Mouse (Mus musculus) embryonic facial prominence, embryonic 15.5 days (tissue): ENCODE measurements around the gene Lysmd2. TPM values are rescaled to one million over a fixed set of nuclear protein-coding genes. Genes with fewer than 3 reads are reported as not detected.
"Not testable (repeated sequence)": the region's sequence is repeated elsewhere in the genome, so short reads cannot be mapped to it uniquely, and the experiment has no call there.

Source experiments
- ATAC-seq: fragments of 200-750 bp; cut with Nextera tagmentation; 2 replicates; pipeline ENCODE4 v1.8.0; 2017; ENCODE audit warnings: low read depth, moderate TSS enrichment; ENCODE audit not compliant: insufficient number of reproducible peaks, low FRiP score, low TSS enrichment
- H3K27ac ChIP-seq: fragments of 300-500 bp; sonication (generic); replicated peaks from 2 replicates; pipeline ENCODE4 v1.5.1; 2015; ENCODE audit warnings: mild to moderate bottlenecking, inconsistent platforms
- H3K27me3 ChIP-seq: fragments of 300-500 bp; sonication (generic); 2 replicates; pipeline ENCODE4 v1.6.1; 2015; ENCODE audit warnings: inconsistent platforms
- H3K36me3 ChIP-seq: fragments of 300-500 bp; sonication (generic); 2 replicates; pipeline ENCODE4 v1.6.1; 2015; ENCODE audit warnings: mild to moderate bottlenecking, inconsistent platforms
- H3K4me1 ChIP-seq: fragments of 300-500 bp; sonication (generic); 2 replicates; pipeline ENCODE4 v1.6.1; 2015; ENCODE audit warnings: inconsistent platforms
- H3K4me2 ChIP-seq: fragments of 300-500 bp; sonication (generic); replicated peaks from 2 replicates; pipeline ENCODE4 v1.6.1; 2015; ENCODE audit warnings: mild to moderate bottlenecking, inconsistent platforms
- H3K4me3 ChIP-seq: fragments of 300-500 bp; sonication (generic); replicated peaks from 2 replicates; pipeline ENCODE4 v1.5.1; 2015; ENCODE audit warnings: mild to moderate bottlenecking, inconsistent platforms
- H3K9ac ChIP-seq: fragments of 300-500 bp; sonication (generic); 2 replicates; pipeline ENCODE4 v1.6.1; 2015; ENCODE audit warnings: inconsistent platforms
- H3K9me3 ChIP-seq: fragments of 300-500 bp; sonication (generic); replicated peaks from 2 replicates; pipeline ENCODE4 v1.6.1; 2016; ENCODE audit warnings: inconsistent platforms
- WGBS: fragments of 180-500 bp; shearing (Covaris S2); methylation state at CpG from one replicate; pipeline ENCODE4 v1.1.7; 2015; 5-methylcytosine and 5-hydroxymethylcytosine counted together
- polyA plus RNA-seq: library from polyadenylated mRNA; unstranded; fragments of >200 nt; fragmentation: Nextera tagmentation; extraction: Ambion mirVana; gene quantifications from 2 replicates; pipeline ENCODE4 v1.2.1, GENCODE M21; 2015

Lysmd2 gene
- polyA plus RNA-seq, 1 experiment from 2014 or later, result 49.2 TPM

- 25% methylated on average over 10 of the region's 10 CpGs for WGBS
- H3K4me2 ChIP-seq, result no peak overlapping the region
These were observed 6.6 kb downstream of the Lysmd2 start for GRCm38 (mm10) chr9:75632111-75632510.

GRCm38 (mm10) chr9:75632902-75633301, 7.4 kb downstream of the Lysmd2 start:
- H3K4me2 ChIP-seq, result no peak overlapping the region
- H3K4me1 ChIP-seq, result peaks cover 14% of the 10 kb centered on the region; the same call in 1 of the 2 replicates
- no peak overlapping the region for H3K4me3 ChIP-seq
- ATAC-seq, result no peak
- no peak overlapping the region for H3K9ac ChIP-seq
- no peaks in the 10 kb centered on the region for H3K9me3 ChIP-seq
- H3K36me3 ChIP-seq, result 0 out of 2 replicates have a peak, but pooled peaks cover 11% of the 10 kb centered on the region
- no peaks in the 10 kb centered on the region for H3K27me3 ChIP-seq
- 42% methylated on average over 1 of the region's 1 CpGs for WGBS
- no peak overlapping the region for H3K27ac ChIP-seq

More at GRCm38 (mm10) chr9:75632111-75632510, 6.6 kb downstream of the Lysmd2 start:
- H3K4me3 ChIP-seq, result no peak overlapping the region
- no peaks in the 10 kb centered on the region for H3K27me3 ChIP-seq
- H3K4me1 ChIP-seq, result peaks cover 14% of the 10 kb centered on the region
- no peak overlapping the region for H3K9ac ChIP-seq
- 0 out of 2 replicates have a peak, but pooled peaks cover 9% of the 10 kb centered on the region for H3K36me3 ChIP-seq
- ATAC-seq, result no peak
- 0 out of 2 replicates have a peak overlapping the region, but pooled peaks have one; percentile 4 for H3K27ac ChIP-seq
- H3K9me3 ChIP-seq, result no peaks in the 10 kb centered on the region

GRCm38 (mm10) chr9:75633603-75634002, 8.1 kb downstream of the Lysmd2 start:
- H3K4me2 ChIP-seq, result no peak overlapping the region
- 0 out of 2 replicates have a peak, but pooled peaks cover 15% of the 10 kb centered on the region for H3K36me3 ChIP-seq
- ATAC-seq, result no peak
- no peak overlapping the region for H3K4me3 ChIP-seq
- H3K9ac ChIP-seq, result no peak overlapping the region
- H3K4me1 ChIP-seq, result peaks cover 14% of the 10 kb centered on the region; the same call in 1 of the 2 replicates
- H3K27ac ChIP-seq, result no peak overlapping the region
- no peaks in the 10 kb centered on the region for H3K9me3 ChIP-seq
- WGBS, result 90% methylated on average over 8 of the region's 8 CpGs
- H3K27me3 ChIP-seq, result no peaks in the 10 kb centered on the region

GRCm38 (mm10) chr9:75634226-75634625, 8.7 kb downstream of the Lysmd2 start:
- 0 out of 2 replicates have a peak, but pooled peaks cover 15% of the 10 kb centered on the region for H3K36me3 ChIP-seq
- H3K9me3 ChIP-seq, result no peaks in the 10 kb centered on the region
- ATAC-seq, result no peak
- WGBS, result 76% methylated on average over 4 of the region's 4 CpGs
- H3K27me3 ChIP-seq, result no peaks in the 10 kb centered on the region
- no peak overlapping the region for H3K9ac ChIP-seq
- H3K4me1 ChIP-seq, result peaks cover 14% of the 10 kb centered on the region; the same call in 1 of the 2 replicates
- no peak overlapping the region for H3K4me2 ChIP-seq
- H3K27ac ChIP-seq, result no peak overlapping the region
- H3K4me3 ChIP-seq, result no peak overlapping the region

GRCm38 (mm10) chr9:75645405-75645804, 19.9 kb downstream of the Lysmd2 start:
- H3K9ac ChIP-seq, result no peak overlapping the region
- WGBS, result 29% methylated on average over 3 of the region's 3 CpGs
- no peak for ATAC-seq

GRCm38 (mm10) chr9:75653981-75654911, 28.7 kb downstream of the Lysmd2 start:
- peaks cover 6% of the 10 kb centered on the region for H3K4me1 ChIP-seq
- H3K9ac ChIP-seq, result no peak overlapping the region
- H3K27ac ChIP-seq, result peak overlapping the region; percentile 23
- WGBS, result 39% methylated on average over 12 of the region's 12 CpGs
- H3K27me3 ChIP-seq, result no peaks in the 10 kb centered on the region
- H3K36me3 ChIP-seq, result no peaks in the 10 kb centered on the region
- H3K4me2 ChIP-seq, result no peak overlapping the region
- no peaks in the 10 kb centered on the region for H3K9me3 ChIP-seq
- H3K4me3 ChIP-seq, result no peak overlapping the region
- ATAC-seq, result peak; percentile 54; the same call in 1 of the 2 replicates

More at GRCm38 (mm10) chr9:75645405-75645804, 19.9 kb downstream of the Lysmd2 start:
- no peak overlapping the region for H3K4me2 ChIP-seq
- no peaks in the 10 kb centered on the region for H3K9me3 ChIP-seq
- H3K27me3 ChIP-seq, result no peaks in the 10 kb centered on the region
- no peaks in the 10 kb centered on the region for H3K36me3 ChIP-seq
- no peak overlapping the region for H3K27ac ChIP-seq
- H3K4me1 ChIP-seq, result no peaks in the 10 kb centered on the region
- H3K4me3 ChIP-seq, result no peak overlapping the region

GRCm38 (mm10) chr9:75656456-75656855, 30.9 kb downstream of the Lysmd2 start:
- not testable (repeated sequence) for H3K27me3 ChIP-seq, H3K4me1 ChIP-seq, H3K36me3 ChIP-seq, H3K4me2 ChIP-seq, H3K4me3 ChIP-seq, H3K9ac ChIP-seq, H3K9me3 ChIP-seq, H3K27ac ChIP-seq, ATAC-seq
- WGBS, result 57% methylated on average over 3 of the region's 3 CpGs

GRCm38 (mm10) chr9:75660917-75661316, 35.4 kb downstream of the Lysmd2 start:
- 86% methylated on average over 8 of the region's 8 CpGs for WGBS
- H3K4me2 ChIP-seq, result no peak overlapping the region

GRCm38 (mm10) chr9:75665364-75665763, 39.8 kb downstream of the Lysmd2 start:
- no peak for ATAC-seq
- Histone ChIP-seq H3K27me3 (no peaks in the 10 kb centered on the region), H3K36me3 (no peaks in the 10 kb centered on the region), H3K9me3 (no peaks in the 10 kb centered on the region), H3K4me3 (no peak overlapping the region), H3K27ac (no peak overlapping the region), H3K4me2 (no peak overlapping the region), H3K4me1 (no peaks in the 10 kb centered on the region), H3K9ac (no peak overlapping the region)
- 78% methylated on average over 6 of the region's 6 CpGs for WGBS

More at GRCm38 (mm10) chr9:75660917-75661316, 35.4 kb downstream of the Lysmd2 start:
- Histone ChIP-seq H3K27me3 (no peaks in the 10 kb centered on the region), H3K9ac (no peak overlapping the region), H3K27ac (no peak overlapping the region), H3K4me1 (no peaks in the 10 kb centered on the region), H3K36me3 (no peaks in the 10 kb centered on the region), H3K4me3 (no peak overlapping the region), H3K9me3 (no peaks in the 10 kb centered on the region)
- ATAC-seq, result no peak

GRCm38 (mm10) chr9:75666612-75667011, 41.1 kb downstream of the Lysmd2 start:
- no peak for ATAC-seq
- Histone ChIP-seq H3K27me3 (no peaks in the 10 kb centered on the region), H3K27ac (peak overlapping the region; percentile 31; the same call in 1 of the 2 replicates), H3K9me3 (no peaks in the 10 kb centered on the region), H3K4me2 (no peak overlapping the region), H3K4me1 (no peaks in the 10 kb centered on the region), H3K4me3 (no peak overlapping the region), H3K36me3 (no peaks in the 10 kb centered on the region), H3K9ac (no peak overlapping the region)
- 56% methylated on average over 5 of the region's 5 CpGs for WGBS

GRCm38 (mm10) chr9:75672769-75673168, 47.2 kb downstream of the Lysmd2 start:
- ATAC-seq, result no peak
- Histone ChIP-seq H3K4me1 (no peaks in the 10 kb centered on the region), H3K36me3 (no peaks in the 10 kb centered on the region), H3K27ac (no peak overlapping the region), H3K27me3 (no peaks in the 10 kb centered on the region), H3K4me3 (no peak overlapping the region), H3K9ac (no peak overlapping the region), H3K9me3 (no peaks in the 10 kb centered on the region), H3K4me2 (no peak overlapping the region)
- 58% methylated on average over 6 of the region's 6 CpGs for WGBS
